Mouse (Mus musculus) c-Kit-positive CD71-negative TER-119-negative erythroid progenitor cells, embryonic 14.5 days (primary cell): ENCODE measurements around the gene Tmem252.
"Not testable (repeated sequence)": the region's sequence is repeated elsewhere in the genome, so short reads cannot be mapped to it uniquely, and the experiment has no call there.

Experiments used
- DNase-seq: peaks from one replicate; pipeline ENCODE4 v3.0.0-alpha.2; 2013; ENCODE audit warnings: low read depth

Tmem252 gene

DNA sequence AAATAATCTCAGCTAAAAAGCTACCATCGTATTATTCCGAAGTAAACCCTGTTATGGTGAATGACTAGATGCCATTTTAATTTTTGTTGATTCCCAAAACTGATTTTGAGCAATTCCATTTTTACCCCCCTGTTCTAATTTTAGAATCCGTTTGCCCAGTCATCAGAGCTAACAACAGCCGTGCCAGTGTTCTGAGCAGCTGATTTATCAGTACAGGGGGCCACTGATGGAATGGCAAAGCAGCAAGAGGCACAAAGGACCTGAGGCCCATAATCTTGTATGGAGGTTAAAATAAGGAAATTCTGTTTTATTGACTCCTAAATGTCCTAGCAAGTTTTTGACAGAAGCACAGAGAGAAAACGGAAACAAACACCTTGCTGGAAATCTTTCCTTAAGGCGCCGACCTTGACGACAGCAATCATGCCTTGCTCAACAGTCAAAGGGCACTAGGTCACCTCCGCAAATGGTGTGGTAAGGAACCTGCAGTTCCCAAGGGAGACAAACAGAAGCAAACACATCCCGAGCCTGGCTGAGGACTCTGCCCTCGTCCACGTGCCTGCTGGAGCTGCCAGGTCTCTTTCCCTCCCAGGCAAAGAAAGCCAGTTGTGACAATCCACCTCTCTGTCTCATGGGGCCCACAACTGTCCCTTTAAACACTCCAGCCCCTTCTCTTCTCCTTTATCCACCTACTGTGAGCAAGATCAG is 9.4 kb downstream of the Tmem252 start:
- DNase-seq: no peak

DNA sequence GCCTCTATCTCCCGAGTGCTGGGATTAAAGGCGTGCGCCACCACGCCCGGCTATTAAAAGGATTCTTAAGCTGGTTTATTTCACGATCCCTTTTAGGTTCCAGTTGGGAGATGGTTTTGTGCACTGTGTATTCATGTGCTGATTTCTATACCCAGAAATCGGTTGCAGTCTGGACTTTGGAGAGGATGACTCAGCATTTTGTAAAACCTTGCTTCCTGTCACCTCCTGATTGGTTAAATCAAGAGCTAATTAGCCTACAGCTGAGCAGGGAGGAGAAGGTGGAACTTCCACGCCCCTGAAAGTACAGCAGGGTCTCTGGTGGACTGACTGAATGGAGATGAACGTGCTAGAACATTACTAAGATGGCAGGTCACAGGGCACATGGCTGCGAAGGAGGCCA is 12.6 kb downstream of the Tmem252 start:
- no peak for DNase-seq

DNA sequence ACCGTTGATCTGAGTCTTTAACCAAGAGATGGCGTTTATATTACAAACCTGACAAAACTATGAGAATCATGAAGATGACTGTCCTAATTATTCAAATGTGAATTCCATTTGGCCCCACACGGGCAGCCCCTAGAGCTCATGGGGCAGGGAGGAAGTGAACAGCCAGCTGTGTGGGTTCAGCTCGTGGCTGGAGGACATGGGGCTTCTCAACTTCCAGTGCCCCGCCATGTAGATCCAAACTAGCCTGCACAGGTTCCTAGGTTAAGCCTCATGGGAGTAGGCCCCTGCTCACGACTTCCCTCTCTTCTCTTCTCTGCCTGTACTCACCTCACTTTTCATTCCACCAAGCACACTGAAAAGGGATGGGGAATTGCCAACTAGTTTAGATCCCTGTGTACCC is 14.5 kb downstream of the Tmem252 start:
- DNase-seq: no peak

DNA sequence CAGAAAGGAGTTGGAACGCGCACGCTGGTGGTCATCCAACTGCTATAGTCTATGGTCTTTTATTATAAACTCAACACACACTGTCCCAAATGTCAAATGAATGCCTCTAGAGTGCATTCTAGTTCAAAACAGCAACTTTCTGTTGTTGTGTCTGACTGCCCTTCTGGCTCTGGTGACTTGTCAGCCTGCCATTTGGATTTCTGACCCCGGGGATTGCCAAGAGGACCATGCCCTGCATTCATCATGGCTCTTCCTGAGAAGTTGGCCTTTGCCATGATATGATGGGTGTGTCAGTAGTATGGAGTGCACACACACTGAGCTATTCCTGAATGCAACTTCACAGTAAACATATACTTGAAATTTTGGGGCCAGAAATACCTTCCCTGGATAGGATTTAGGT is 15.7 kb downstream of the Tmem252 start:
- DNase-seq: no peak

DNA sequence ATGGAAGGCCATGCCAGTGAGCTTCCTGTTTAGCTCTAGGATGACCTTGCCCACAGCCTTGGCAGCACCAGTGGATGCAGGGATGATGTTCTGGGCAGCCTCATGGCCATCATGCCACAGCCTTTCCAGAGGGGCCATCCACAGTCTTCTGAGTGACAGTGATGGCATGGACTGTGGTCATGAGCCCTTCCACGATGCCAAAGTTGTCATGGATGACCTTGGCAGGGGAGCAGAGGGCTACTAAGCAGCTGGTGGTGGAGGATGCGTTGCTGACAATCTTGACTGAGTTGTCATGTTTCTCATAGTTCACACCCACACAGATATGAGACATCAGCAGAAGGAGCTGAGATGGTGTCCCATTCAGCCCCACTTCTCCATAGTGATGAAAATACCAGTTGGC is 18.9 kb downstream of the Tmem252 start:
- no peak for DNase-seq

DNA sequence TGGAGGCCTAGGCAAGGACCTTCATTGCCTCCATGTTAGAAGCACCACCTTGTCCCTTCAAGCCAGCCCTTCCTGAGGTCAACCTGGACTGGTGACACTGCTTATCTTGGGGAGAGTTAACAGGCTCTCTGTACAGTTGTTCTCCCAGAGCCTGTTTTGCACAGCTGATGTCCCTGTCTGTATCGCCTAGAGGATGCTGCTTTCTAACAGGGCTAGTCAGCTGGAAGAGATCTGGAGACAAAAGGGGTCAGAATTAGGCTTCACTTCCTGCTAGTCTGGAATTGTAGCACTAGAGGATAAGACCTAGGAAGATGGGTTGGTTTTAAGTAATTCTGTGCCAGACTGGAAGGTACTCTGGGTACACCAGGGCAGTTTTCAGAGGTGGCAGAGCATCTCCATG is 24.1 kb downstream of the Tmem252 start:
- no peak for DNase-seq

DNA sequence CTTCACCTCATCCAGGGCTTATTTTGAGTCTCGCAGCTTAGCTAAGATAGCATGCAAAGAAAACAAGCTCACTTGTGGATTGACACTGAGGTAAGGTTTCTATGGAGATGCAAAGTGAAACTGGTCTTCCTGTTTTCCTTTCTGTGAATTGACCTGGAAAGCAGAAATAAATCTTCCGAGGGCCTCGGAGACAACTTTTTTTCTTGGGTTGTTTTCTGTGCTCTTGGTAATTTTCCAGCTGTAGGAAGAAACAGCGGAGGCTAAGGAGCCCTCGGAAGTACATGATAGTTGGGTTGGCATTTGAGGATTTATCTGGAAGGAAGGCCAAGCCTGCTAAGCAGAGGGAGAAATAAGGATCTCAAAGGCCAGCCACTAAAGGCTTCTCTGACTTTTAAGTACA is 24.8 kb downstream of the Tmem252 start:
- DNase-seq: no peak

DNA sequence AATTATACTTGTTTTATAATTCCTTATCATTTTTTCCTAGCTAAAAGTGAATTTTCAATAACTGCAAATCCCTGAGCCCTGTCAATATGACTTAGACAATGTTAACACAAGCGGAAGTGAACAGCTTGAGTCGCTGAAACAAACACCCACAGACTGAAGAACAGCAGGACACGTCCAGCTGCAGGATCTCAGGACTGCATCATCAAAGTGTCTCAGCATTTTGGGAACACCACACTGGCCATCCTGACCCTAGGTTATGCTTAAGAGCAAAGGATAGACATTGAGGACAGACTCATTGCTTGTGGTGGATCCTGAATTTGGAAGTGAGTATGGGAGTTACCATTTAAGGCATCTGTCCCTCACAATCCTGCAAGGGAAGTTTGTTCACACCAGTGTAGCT is 25.4 kb downstream of the Tmem252 start:
- DNase-seq: no peak

DNA sequence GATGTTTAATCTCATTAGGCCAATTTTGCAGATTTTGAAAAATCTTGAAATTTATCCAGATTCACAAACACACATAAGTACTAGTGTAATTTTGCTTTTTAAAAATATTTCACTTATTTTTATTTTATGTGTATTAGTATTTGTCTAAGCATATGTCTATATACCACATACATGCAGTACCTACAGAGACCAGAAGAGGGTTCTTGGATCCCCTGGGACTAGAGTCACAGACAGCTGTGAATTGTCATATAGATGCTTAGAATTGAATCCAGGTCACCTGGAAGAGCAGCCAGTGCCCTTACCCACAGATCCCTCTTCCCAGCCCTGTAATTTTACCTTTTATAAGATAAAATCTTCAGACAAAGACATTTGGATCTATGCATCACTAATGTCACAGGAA is 26.1 kb downstream of the Tmem252 start:
- peak; percentile 13 for DNase-seq

DNA sequence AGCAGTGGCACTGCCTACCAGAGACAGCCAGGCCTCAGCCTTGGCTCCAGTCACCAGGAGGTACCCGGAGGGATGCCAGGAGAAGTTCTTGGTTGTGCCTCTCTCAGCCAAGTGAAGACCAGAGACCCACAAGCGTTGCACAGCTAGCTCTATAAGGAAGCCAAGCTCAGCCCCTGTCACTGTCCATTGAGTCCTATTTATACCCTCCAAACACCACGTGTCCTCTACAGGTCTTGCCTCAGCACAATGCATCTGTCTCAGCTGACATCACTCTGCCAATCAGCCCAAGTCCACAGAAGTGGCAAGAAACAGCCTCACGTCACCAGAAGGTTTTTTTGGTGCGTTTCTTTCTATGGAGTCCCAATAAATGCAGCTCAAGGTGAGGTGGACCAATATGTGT is 26.9 kb downstream of the Tmem252 start:
- no peak for DNase-seq

DNA sequence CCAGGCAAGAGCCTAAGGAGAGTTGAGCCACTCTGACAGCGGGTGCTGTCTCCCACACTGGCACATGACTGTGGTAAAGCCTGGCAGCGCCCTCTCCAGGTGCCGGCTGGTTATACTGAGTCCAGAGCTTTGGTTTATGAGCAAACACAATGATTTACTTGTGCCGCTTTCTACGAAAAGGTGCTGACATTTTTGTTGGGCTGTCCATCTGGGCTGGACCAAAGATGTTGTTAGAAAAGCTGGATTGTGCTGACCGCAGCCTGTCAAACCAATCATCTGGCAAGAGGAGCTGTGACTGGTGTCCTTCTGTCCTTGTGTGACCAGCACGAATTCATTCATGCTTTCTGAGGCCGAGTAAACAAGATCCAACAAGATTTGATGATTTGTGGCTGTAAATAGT is 27.9 kb downstream of the Tmem252 start:
- DNase-seq: no peak

DNA sequence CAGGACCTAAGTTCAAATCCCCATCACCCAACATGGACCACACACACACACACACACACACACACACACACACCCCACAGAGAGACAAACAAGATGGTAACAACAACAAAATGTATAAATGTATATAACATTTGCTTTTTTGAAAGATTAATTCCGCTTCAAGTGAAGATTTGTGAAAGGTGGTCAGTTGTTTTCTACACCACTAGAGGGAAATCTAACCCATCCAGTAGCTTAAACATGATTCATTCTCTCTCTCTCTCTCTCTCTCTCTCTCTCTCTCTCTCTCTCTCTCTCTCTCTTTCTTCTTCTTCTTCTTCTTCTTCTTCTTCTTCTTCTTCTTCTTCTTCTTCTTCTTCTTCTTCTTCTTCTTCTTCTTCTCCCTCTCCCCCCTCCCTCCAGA is 29.4 kb downstream of the Tmem252 start:
- DNase-seq: not testable (repeated sequence)

DNA sequence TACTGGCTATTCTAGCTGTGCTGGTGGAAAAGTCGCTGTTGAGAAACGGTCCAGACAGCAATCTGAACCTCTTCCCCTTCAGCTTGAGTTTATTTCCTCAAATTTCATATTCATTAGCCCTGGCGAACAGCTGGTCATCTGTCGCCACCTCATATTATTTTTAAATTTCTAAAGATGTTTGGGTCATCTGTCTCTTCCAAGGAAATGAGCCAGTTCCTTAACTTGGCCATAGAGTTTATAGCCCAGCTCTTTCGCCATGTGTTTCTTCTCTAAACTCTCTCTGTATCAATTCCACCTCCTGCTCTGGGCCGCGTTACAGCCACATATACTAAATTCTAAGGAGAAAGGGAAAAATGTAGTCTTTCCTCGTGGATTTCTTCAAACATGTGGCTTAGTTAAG is 29.9 kb downstream of the Tmem252 start:
- DNase-seq: no peak

DNA sequence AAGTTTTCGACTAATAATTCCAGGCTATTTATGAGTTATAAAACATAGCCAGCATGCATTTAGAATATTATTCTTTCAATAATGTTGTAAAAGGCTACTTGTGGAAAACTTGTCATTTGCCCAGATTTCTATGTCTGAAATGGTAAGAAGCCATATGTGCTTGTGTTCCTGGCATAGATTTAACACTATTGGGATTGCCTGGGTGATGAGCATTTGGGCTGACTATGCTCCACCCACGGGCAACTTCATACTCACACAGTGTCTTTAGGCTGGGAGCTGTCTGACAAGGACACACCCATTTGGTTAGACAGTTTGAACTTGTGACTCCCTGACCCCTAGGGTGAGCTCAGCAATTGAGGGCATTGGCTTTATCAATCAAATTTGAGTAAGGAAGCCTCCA is 30.5 kb downstream of the Tmem252 start:
- no peak for DNase-seq

DNA sequence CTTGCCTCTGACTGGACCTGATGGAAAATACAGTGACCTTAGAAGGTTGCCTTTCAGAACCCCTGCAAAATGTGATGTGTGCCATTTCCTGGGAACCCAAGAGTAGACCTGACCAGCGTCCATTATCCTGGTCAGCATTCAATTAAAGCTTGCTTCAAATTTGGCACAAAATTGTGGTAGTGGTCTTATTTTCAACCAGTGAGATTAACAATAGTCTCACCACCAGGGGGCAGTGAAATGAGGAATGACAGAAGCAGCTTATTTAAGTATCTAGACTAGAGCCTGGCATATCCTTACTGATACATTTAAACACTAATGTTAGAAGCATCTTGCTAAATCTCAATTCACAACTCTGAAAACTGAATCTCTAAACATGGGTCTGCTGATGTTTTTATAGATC is 31.6 kb downstream of the Tmem252 start:
- DNase-seq: peak; percentile 19

DNA sequence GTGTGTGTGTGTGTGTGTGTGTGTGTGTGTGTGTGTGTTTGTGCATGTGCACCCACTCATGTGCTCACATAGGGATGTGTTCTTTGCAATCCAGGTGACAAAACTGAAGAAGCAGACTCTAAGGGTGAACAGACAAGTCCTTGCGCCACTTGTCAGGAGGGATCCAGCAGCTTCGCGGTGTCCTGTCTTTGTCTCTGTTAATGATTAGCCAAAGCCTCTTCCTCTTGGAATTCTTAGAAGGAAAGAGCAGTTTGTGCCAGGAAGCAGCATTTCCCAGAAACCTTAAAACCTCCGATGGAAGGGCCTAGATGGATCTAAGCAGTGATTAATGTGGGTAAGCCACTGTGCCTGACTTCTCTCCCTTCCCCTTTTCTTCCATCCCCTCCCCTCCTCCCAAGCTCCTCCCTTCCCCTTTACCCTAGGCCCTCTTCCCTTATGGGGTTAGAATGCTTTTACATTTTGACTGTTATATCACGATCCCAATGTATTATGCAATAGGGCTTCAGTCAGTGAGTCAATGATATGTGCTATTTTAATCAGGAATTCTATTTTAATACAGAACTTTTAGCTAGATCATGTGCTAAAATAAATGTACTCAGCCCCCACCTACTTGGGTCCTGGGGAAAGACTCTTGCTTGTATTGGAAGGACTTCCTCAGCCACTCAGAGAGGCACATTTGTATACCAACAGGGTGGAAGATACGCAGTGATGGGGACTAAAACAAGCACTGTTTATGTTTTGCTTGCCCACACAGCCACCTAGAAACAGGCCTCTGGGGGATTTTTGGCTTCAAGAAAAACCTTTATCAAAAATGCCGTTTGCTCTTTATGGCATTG is 33.5 kb downstream of the Tmem252 start:
- no peak for DNase-seq

DNA sequence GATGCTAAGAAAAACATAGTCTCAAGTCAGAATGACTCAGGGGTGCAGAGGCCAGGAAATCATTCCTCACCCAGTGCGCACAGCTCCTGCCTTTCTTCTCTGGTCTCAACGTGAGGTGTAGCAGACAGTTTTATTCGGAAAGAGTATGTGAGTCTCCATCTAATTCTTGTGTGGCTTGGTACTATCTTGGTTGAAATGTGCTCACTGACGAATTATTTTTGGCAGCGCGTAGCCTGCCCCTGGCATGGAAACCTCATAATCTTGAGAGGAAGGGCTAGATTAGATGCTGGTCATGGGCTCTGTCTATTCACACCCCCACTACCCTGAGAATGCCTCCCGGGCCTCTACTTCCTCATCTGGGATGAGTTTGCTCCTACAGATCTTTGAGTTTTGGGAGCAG is 34.2 kb downstream of the Tmem252 start:
- DNase-seq: no peak

DNA sequence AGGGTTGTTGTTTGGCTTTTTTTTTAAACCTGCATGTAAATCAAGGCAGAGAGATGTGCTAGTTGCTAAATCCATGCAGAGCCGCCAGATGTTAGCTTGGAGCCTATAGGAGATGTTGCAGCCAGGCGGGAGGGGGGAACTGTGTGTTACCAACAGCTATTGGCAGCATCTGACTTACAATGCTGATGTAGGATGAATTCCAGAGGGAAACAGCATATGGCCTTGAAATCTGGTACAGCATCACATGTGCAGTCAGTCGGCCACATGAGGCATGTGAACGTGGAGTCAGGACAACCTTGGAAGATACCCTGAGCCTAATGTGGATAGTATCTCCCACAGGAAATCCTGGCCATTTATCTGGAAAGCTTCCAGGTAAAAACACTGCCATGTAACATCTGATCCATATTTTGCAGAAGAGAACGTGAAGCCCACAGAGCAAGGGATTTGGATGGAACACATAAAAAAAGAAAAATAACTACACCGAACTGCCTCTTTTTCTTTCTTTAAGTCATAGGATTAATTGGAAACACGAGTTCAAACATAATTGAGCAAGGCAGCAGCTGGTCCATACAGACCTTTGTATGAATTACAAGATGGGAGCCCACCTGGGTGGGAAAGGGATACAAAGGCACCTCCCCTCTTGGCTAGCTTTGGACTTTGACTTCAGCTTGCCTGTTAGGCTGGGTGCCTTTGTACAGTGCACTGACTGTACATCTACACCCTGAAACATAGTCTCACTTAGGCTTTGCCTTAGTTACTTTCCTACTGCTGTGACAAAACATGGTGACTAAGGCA is 42.7 kb downstream of the Tmem252 start:
- no peak for DNase-seq

DNA sequence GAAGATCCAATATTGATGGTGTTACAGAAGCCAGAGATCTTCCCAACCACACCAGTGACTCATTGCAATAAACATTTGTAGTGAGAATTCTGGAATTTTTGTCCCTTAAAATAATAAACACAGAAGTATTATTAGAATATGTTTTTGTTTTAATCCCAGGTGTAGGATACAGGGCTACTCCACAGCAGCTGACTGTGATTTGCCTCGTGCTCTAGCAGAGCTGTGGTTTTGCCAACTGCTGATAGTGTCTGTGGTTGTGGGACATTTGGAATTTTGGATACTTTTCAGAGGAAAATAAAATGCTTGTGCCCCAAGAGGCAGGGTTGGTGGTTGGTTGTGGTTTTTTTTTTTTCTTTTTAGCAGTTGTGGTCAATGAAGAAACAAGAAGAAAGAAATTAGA is 44.2 kb downstream of the Tmem252 start:
- DNase-seq: no peak

DNA sequence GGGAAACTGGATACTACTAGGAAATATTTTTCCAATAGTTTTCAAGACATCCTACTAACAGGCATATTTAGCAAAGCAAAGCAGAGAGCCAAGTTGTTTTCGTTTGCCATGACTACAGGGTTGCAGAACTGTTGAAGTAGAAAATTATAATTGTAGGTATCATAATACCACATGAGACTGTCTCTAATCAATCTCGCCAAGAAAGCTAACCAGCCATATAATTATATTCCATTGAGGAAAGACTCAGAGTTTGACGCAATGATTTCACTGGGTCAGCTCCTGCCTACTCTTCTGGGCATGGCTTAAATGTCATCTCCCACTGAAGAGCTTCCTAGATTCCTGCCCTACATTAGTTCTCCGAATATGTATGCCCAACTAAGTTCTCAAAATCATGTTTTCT is 45.7 kb downstream of the Tmem252 start:
- DNase-seq: no peak

DNA sequence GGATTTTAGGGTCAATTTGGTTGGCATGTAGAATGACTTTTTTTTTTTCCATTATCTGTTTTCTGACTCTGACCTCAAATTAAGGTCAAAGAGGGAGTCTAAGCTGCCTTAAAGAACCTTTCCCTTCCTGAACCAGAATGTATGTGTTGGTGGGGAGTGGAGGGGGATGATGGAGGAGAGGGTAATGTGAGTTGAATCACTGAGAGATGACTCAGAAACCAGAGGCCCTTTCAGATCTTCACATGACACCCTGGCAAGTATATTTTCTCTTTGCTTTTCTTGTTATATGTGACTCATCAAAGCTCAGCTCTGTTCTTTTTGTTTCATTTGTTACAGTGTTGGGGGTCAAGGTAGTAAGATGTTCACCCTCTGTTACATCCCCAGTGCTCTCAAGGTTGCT is 46.6 kb downstream of the Tmem252 start:
- no peak for DNase-seq

DNA sequence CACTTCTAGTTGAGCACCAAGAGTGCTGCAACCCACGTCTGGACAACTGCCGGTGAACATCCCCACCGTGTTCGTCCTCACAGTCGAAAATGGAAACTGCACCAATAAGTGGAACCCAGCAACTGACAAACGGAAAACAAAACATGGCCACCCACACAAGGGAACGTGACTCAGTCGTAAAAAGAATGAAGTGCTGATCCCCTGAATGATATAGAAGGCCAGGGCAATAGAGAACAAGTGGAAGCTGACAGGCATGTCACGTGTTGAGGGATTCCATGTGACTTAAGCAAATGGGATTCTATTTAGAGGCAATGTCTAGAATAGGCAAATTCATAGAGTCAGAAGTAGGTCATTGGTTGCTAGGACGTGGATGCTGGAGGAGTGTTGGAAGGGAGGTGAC is 50.6 kb downstream of the Tmem252 start:
- DNase-seq: no peak

DNA sequence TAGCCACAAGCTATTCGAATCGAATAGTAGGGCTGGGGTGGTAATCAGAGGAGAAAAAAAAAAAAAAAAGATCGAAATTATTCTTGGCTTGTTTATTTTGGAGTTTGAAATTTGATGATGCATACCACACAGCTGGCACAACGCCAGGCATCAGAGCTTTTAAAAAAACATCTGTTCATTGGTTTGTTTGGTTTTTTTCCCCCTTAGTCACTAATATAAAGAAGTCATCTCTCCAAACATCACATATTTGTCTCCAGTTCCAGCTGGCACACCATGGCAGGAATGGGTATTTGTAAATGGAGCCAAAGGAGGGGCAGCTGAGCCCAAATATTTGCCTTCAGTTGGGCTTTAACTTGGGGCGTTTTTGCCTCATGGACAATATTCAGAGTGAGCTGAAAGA is 56.9 kb downstream of the Tmem252 start:
- DNase-seq: no peak
